Mouse (Mus musculus) hindbrain, embryonic 11.5 days (tissue): Measurements from ENCODE around the gene Klhl31. TPM values are rescaled to one million over a fixed set of nuclear protein-coding genes. Genes with fewer than 3 reads are reported as not detected.

Source experiments
- ATAC-seq: fragments of 200-750 bp; cut with Nextera tagmentation; 2 replicates; pipeline ENCODE4 v1.8.0; 2017; ENCODE audit warnings: mild to moderate bottlenecking, moderate TSS enrichment, moderate library complexity; ENCODE audit not compliant: low FRiP score
- DNase-seq: peaks from one replicate; pipeline ENCODE4 v3.0.0-alpha.2; 2015; ENCODE audit warnings: low spot score
- H3K27ac ChIP-seq: fragments of 300-500 bp; sonication (generic); 2 replicates; pipeline ENCODE4 v1.5.1; 2014; ENCODE audit warnings: mild to moderate bottlenecking, low read depth, low read length
- H3K27me3 ChIP-seq: fragments of 300-500 bp; sonication (generic); 2 replicates; pipeline ENCODE4 v1.6.1; 2014; ENCODE audit warnings: mild to moderate bottlenecking, low read length, moderate library complexity, mixed read lengths; ENCODE audit not compliant: control insufficient read depth, insufficient read depth
- H3K36me3 ChIP-seq: fragments of 300-500 bp; sonication (generic); 2 replicates; pipeline ENCODE4 v1.6.1; 2014; ENCODE audit warnings: mild to moderate bottlenecking, low read length, moderate library complexity, mixed read lengths; ENCODE audit not compliant: control insufficient read depth, insufficient read depth
- H3K4me1 ChIP-seq: fragments of 300-500 bp; sonication (generic); replicated peaks from 2 replicates; pipeline ENCODE4 v1.6.1; 2014; ENCODE audit warnings: low read length, mixed read lengths; ENCODE audit not compliant: control insufficient read depth, insufficient read depth
- H3K4me2 ChIP-seq: fragments of 300-500 bp; sonication (generic); replicated peaks from 2 replicates; pipeline ENCODE4 v1.6.1; 2014; ENCODE audit warnings: mild to moderate bottlenecking, low read depth, low read length
- H3K4me3 ChIP-seq: fragments of 300-500 bp; sonication (generic); 2 replicates; pipeline ENCODE4 v1.5.1; 2014; ENCODE audit warnings: low read depth, low read length
- H3K9ac ChIP-seq: fragments of 300-500 bp; sonication (generic); 2 replicates; pipeline ENCODE4 v1.6.1; 2014; ENCODE audit warnings: low read depth, low read length
- H3K9me3 ChIP-seq: fragments of 300-500 bp; sonication (generic); 2 replicates; pipeline ENCODE4 v1.6.1; 2016; ENCODE audit warnings: low read length; ENCODE audit not compliant: control insufficient read depth
- whole genome bisulfite sequencing: fragments of 180-500 bp; shearing (Covaris S2); extraction: QIAGEN DNeasy Blood & Tissue Kit; methylation state at CpG from one replicate; pipeline ENCODE4 v1.1.7; 2014; 5-methylcytosine and 5-hydroxymethylcytosine counted together
- polyA plus RNA-seq: library from polyadenylated mRNA; unstranded; fragments of >200 nt; fragmentation: Nextera tagmentation; extraction: Ambion mirVana; gene quantifications from 2 replicates; pipeline ENCODE4 v1.2.1, GENCODE M21; 2014

Gene Klhl31
- polyA plus RNA-seq, 1 experiment from 2014 or later = 1.1 TPM

DNA sequence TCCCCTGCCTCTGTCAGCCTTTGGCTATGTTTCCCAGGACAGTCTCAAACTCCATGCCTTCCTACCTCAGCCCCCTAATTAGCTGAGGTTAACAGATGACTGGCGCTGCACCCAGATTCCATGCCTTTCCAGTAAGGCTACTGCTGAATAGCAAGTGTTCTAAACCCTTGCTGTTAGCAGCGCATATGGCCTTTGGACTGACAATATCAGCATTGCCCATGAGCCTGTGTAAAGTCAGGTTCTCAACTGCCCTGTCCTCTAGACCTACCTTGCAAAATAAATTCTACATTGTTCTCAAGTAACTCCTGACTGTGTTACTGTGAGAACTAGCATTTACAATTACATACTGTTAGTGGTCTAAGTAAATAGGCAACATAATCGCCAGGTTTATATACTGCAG lies 3.9 kb upstream of the Klhl31 start:
- H3K9ac ChIP-seq = no peak overlapping the region
- H3K4me2 ChIP-seq = no peak overlapping the region
- no peaks in the 10 kb centered on the region for H3K27me3 ChIP-seq
- WGBS = 96% methylated on average over 3 of the region's 3 CpGs
- DNase-seq (no peak), ATAC-seq (no peak)
- no peaks in the 10 kb centered on the region for H3K4me1 ChIP-seq
- no peak overlapping the region for H3K27ac ChIP-seq
- no peak overlapping the region for H3K4me3 ChIP-seq
- no peaks in the 10 kb centered on the region for H3K36me3 ChIP-seq
- H3K9me3 ChIP-seq = no peaks in the 10 kb centered on the region

- ATAC-seq = no peak
- 88% methylated on average over 5 of the region's 5 CpGs for WGBS
These were observed 297 bp upstream of the Klhl31 start for GRCm38 (mm10) chr9:77636003-77636402.

GRCm38 (mm10) chr9:77637357-77637756 lies 1.1 kb downstream of the Klhl31 start:
- Histone ChIP-seq H3K4me1 (no peaks in the 10 kb centered on the region), H3K9me3 (no peaks in the 10 kb centered on the region), H3K27me3 (no peaks in the 10 kb centered on the region), H3K36me3 (no peaks in the 10 kb centered on the region), H3K4me3 (no peak overlapping the region), H3K9ac (no peak overlapping the region), H3K4me2 (no peak overlapping the region), H3K27ac (no peak overlapping the region)
- no peak for DNase-seq
- 75% methylated on average over 10 of the region's 10 CpGs for WGBS
- no peak for ATAC-seq

More at GRCm38 (mm10) chr9:77636003-77636402, 297 bp upstream of the Klhl31 start:
- no peaks in the 10 kb centered on the region for H3K4me1 ChIP-seq
- H3K4me3 ChIP-seq = no peak overlapping the region
- no peak overlapping the region for H3K27ac ChIP-seq
- no peak overlapping the region for H3K9ac ChIP-seq
- no peaks in the 10 kb centered on the region for H3K36me3 ChIP-seq
- H3K27me3 ChIP-seq = no peaks in the 10 kb centered on the region
- H3K4me2 ChIP-seq = no peak overlapping the region
- no peak for DNase-seq
- H3K9me3 ChIP-seq = no peaks in the 10 kb centered on the region

- DNase-seq (no peak), ATAC-seq (no peak)
- Histone ChIP-seq H3K9ac (no peak overlapping the region), H3K4me1 (no peaks in the 10 kb centered on the region), H3K4me3 (no peak overlapping the region), H3K27ac (no peak overlapping the region), H3K27me3 (no peaks in the 10 kb centered on the region), H3K4me2 (no peak overlapping the region), H3K36me3 (no peaks in the 10 kb centered on the region), H3K9me3 (no peaks in the 10 kb centered on the region)
- 71% methylated on average over 2 of the region's 2 CpGs for WGBS
These were observed 8.9 kb downstream of the Klhl31 start for GRCm38 (mm10) chr9:77645176-77645575.

DNA sequence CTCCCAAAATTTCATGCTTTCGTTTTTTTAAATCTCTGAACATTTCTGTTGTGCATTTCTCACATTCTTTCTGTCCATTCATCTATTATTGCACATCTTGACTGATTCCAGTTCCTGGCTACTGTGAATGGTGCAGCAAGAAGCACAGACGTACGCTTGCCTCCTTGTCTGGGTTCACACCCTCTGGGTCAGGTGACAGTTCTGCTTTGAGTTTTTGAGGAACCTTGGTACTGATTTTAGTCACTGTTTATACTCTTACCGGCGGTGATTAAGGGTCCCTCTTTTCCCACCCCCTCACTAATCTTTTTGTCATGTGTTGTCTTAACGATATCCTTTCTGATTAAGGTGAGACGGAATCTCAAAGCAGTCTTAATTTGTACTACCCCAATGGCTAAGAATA lies 15.5 kb downstream of the Klhl31 start:
- H3K36me3 ChIP-seq = no peaks in the 10 kb centered on the region
- no peak overlapping the region for H3K9ac ChIP-seq
- H3K4me3 ChIP-seq = no peak overlapping the region
- H3K4me1 ChIP-seq = peaks cover 3% of the 10 kb centered on the region; the same call in 1 of the 2 replicates
- no peaks in the 10 kb centered on the region for H3K9me3 ChIP-seq
- WGBS = 81% methylated on average over 7 of the region's 7 CpGs
- ATAC-seq (no peak), DNase-seq (no peak)
- H3K27me3 ChIP-seq = peaks cover 5% of the 10 kb centered on the region; the same call in 1 of the 2 replicates
- H3K4me2 ChIP-seq = no peak overlapping the region
- no peak overlapping the region for H3K27ac ChIP-seq

GRCm38 (mm10) chr9:77653907-77654306 lies 17.6 kb downstream of the Klhl31 start:
- Histone ChIP-seq H3K9ac (no peak overlapping the region), H3K27ac (no peak overlapping the region), H3K36me3 (no peaks in the 10 kb centered on the region), H3K4me3 (no peak overlapping the region), H3K27me3 (peaks cover 5% of the 10 kb centered on the region; the same call in 1 of the 2 replicates), H3K4me2 (no peak overlapping the region), H3K4me1 (peaks cover 3% of the 10 kb centered on the region; the same call in 1 of the 2 replicates), H3K9me3 (no peaks in the 10 kb centered on the region)
- DNase-seq = no peak
- ATAC-seq = no peak
- WGBS = 85% methylated on average over 3 of the region's 3 CpGs

- DNase-seq (peak; percentile 73), ATAC-seq (peak; percentile 90)
- Histone ChIP-seq H3K4me2 (peak overlapping the region; percentile 100), H3K36me3 (no peaks in the 10 kb centered on the region), H3K27ac (no peak overlapping the region), H3K4me3 (peak overlapping the region; percentile 63), H3K4me1 (peaks cover 3% of the 10 kb centered on the region; the same call in 1 of the 2 replicates), H3K27me3 (peaks cover 5% of the 10 kb centered on the region; the same call in 1 of the 2 replicates), H3K9me3 (no peaks in the 10 kb centered on the region), H3K9ac (peak overlapping the region; percentile 54)
- under 1% methylated on average over 85 of the region's 85 CpGs for WGBS
These were observed 19.1 kb downstream of the Klhl31 start for GRCm38 (mm10) chr9:77655181-77655934.

GRCm38 (mm10) chr9:77655935-77656288 lies 19.6 kb downstream of the Klhl31 start:
- H3K9me3 ChIP-seq = no peaks in the 10 kb centered on the region
- peaks cover 3% of the 10 kb centered on the region; the same call in 1 of the 2 replicates for H3K4me1 ChIP-seq
- ATAC-seq (peak; percentile 74), DNase-seq (no peak)
- H3K4me2 ChIP-seq = peak overlapping the region; percentile 100
- H3K27ac ChIP-seq = no peak overlapping the region
- H3K9ac ChIP-seq = peak overlapping the region; percentile 54; the same call in 1 of the 2 replicates
- H3K27me3 ChIP-seq = peaks cover 5% of the 10 kb centered on the region; the same call in 1 of the 2 replicates
- no peaks in the 10 kb centered on the region for H3K36me3 ChIP-seq
- 0% methylated on average over 7 of the region's 7 CpGs for WGBS
- H3K4me3 ChIP-seq = peak overlapping the region; percentile 63

DNA sequence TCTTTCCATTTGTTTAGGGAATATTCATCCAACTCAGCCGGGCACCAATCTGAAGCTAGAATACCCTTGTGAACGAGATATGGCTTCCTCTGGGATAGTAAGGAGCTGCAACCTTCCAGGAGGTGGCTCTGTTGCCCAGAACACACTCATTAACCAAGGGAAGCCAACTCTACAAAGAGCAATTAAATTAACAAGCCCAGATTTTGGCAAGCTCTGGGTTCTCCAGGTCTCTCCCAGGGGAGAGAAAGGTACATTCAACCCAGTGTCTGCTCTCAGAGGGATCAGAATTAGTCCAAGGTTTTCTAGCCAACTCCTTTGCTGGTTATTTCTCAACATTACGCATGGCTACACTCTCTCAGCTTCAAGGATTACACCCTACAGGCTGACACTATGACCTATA lies 26.6 kb downstream of the Klhl31 start:
- no peak overlapping the region for H3K9ac ChIP-seq
- H3K4me2 ChIP-seq = no peak overlapping the region
- no peaks in the 10 kb centered on the region for H3K27me3 ChIP-seq
- WGBS = 82% methylated on average over 3 of the region's 3 CpGs
- DNase-seq (no peak), ATAC-seq (no peak)
- H3K27ac ChIP-seq = no peak overlapping the region
- no peaks in the 10 kb centered on the region for H3K36me3 ChIP-seq
- H3K4me3 ChIP-seq = no peak overlapping the region
- H3K4me1 ChIP-seq = no peaks in the 10 kb centered on the region
- H3K9me3 ChIP-seq = no peaks in the 10 kb centered on the region
